Mouse (Mus musculus): ENCODE results near the gene Nphp4.

Gene Nphp4

DNA sequence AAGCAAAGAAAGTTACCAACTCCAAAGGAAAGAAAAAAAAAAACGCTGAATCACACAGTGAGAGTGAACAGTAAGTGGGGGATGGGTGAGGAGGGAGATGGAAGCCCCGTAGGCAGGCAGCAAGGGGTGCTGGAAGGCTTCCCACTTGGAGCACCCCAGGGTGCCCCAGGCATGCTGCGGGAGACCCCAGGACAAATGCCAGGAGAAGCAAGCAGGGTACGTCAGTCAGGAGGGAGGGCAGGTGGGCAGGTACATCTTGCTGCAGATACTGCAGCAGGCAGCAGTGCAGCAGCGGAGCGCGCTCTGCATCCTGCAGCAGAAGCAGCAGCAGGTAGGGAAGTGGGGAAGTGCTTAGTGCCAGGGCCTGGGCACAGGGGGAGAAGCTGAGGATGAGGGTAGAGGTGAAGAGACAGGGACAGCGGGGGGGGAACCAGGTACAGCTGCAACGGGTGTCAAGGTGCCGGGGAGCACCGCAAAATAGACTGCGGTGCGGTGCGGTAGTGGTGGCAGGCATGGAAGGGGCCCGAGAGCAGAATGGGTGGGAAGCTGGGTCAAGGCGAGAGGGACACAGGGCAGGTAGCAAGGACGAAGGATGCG is at the start of gene Nphp4:
TSS of gene Nphp4 (plus strand) at position 280 of the 597 bp plus-strand sequence.
- in situ Hi-C loops (cut with MboI, MseI): loop anchor here (5.0 kb wide), 1 partner anchor 149 kb away; the partner anchor contains the start of gene Rpl22

- in situ Hi-C loops (cut with MboI, MseI): no loop called here
Measured at GRCm38 (mm10) chr4:152428259-152428658, 48.2 kb upstream of the Nphp4 start.

DNA sequence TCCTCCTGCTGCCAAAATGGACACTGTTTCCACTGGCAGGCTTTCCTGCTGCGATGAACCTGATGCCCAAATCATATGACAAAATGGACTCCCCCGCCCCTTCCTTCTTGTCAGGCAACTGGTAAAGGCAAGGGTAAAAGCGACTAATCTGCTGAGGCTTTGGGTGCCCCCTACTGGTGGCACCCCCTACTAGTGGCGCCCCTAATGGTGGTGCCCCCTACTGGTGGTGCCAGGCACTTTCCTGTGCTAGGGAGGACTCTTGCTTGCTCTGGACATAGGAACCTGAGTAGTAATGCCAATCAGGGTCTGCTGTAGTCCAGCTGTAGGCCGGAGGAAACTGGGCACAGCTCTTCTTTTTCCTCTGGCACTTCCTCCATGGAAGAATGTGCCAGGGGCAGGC is 44.2 kb upstream of the Nphp4 start:
- in situ Hi-C loops (cut with MboI, MseI): no loop called here

DNA sequence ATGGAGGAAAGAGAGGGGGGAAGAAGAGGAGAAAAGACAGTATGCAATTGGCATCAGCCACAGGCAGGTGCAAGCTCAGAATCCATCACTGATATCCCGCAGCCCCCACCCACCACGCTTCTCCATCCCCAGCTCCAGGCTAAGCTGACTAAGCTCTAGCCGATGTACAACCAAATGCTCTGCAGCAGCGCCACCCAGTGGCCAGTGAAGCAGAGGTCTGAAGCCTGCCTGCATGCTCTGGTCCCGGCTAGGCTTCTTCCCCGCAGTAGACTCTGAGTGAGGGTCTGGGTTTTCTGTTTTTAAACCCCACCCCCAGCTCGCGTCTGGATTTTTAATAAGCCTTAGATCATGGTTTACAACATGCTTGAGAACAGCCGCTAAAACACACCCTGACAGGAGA is 41.7 kb upstream of the Nphp4 start:
- in situ Hi-C loops (cut with MboI, MseI): loop anchor here (5.0 kb wide), 1 partner anchor 273 kb away; no protein-coding TSS in a partner anchor

- in situ Hi-C loops (cut with MboI, MseI): loop anchor here (5.0 kb wide), 1 partner anchor 273 kb away; no protein-coding TSS in a partner anchor
Measured at GRCm38 (mm10) chr4:152435255-152435654, 41.3 kb upstream of the Nphp4 start.

- in situ Hi-C loops (cut with MboI, MseI): no loop called here
Measured at GRCm38 (mm10) chr4:152440882-152441281, 35.6 kb upstream of the Nphp4 start.

DNA sequence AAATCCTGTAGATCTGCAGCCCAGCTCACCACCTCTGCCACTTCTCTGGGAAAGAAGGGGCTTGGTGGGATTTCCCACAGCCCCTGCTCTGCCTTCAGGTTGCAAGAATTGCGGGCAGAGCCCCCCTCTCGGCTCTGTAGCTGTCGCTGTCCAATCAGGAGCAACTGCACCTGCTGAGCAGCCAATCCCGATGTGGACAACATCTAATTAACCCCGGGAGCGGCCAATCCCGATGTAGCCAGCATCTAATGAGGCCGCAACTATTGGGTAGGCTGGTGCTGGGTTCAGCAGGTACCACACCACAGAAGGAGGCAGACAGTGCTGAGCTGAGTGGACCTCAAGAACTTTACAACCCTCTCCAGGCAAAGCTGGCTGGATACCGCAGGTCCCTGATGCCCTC is 35.0 kb upstream of the Nphp4 start:
- in situ Hi-C loops (cut with MboI, MseI): no loop called here

DNA sequence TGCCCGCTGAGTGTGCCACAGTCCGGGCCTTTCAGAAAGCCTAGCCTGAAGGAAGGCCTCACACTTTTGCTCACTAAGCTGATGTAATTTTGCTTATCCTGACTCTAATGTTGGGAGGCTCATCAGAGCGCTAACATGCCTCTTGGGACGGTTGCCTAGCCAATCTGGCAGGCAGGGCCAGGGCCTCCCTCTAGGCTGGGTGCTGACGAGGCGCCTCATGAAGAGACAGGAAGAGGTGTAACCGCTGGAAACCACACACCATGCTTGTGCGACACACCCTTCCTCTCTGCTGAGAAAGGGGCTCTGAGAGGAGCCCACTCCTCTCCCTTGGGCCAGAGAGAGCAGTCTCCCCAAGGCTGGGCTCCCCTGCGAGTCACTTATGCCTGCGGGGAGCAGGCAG is 30.3 kb upstream of the Nphp4 start:
- in situ Hi-C loops (cut with MboI, MseI): no loop called here

DNA sequence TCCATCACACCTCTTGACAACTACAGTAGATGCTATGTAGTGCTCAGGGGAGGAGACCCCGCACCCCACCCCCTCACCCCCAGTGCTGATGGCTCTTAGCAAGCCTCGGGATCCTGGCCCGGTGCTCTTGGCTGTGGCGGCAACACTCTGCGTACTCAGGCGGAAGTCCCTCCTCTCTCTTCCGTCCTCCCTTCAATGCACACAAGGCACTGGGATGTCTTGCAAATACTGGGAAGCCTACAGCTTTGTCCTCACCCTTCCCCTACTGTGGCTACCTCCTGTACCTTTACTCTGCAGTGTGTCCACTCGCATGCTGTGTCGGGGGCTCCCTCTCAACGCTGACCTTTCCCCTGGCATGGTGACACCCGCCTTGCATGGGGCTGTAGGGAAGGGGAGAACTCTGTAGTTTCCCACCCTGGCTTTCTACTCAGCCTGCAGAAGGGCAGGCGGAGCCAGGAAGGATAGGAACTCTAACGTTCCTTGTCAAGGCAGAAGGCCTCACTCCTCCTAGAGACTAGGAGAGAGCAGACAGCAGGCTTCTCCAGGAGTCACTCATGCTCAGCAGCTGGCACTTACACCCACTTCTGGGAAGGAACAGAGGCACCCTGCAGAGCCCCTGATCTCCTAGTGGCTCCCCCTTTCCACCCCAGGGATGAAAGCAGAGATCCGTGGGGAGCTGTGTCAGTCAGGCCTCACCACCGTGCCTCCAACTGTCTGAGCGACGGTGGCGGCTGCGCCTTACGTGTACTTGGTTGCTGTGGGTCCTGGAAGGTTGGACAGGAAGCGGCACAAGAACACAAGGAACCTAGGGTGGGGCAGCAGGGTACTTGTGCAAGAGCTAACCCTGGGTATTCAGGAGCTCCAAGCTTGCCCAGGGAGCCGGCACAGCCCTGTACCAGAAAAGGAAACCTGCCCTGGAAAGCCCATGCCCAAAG is 28.5 kb upstream of the Nphp4 start:
- in situ Hi-C loops (cut with MboI, MseI): no loop called here

DNA sequence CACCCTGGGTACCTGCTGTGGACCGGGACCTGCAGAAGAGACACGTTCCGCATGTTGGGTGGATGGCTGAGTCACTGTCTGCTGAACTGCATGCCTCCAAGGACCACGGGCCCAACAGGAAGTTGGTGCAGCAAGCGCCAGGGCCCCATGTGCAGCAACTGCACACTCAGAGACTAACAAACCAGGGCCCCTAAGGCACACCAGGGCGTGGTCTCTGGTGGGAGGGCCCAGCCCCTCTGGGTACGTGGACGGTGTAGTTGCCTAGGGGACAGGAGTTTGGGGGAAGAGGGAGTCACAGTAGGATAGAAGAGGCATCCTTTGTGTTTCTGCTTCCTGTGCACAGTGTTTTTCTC is 27.9 kb upstream of the Nphp4 start:
- in situ Hi-C loops (cut with MboI, MseI): no loop called here

DNA sequence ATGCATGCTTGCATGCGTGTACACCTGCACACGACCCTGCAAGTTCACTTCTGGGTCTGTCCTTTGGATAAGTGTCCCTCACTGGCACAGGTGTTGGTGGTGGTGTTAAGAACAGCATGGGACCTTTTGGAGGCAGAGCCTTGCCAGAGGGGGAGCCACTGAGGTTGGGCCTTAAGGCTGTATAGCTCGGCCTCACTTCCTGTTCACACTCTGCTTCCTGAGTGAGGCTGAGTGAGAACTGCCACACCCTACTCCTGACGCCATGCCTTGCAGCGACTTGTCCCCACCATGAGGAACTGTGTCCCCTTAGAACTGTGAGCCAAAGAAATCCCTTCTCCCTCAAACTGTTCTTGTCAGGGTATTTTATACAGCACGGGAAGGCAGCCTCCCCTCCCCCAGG is 25.1 kb upstream of the Nphp4 start:
- in situ Hi-C loops (cut with MboI, MseI): no loop called here

- in situ Hi-C loops (cut with MboI, MseI): no loop called here
Measured at GRCm38 (mm10) chr4:152453079-152453478, 23.4 kb upstream of the Nphp4 start.

- in situ Hi-C loops (cut with MboI, MseI): no loop called here
Measured at GRCm38 (mm10) chr4:152454153-152454552, 22.4 kb upstream of the Nphp4 start.

DNA sequence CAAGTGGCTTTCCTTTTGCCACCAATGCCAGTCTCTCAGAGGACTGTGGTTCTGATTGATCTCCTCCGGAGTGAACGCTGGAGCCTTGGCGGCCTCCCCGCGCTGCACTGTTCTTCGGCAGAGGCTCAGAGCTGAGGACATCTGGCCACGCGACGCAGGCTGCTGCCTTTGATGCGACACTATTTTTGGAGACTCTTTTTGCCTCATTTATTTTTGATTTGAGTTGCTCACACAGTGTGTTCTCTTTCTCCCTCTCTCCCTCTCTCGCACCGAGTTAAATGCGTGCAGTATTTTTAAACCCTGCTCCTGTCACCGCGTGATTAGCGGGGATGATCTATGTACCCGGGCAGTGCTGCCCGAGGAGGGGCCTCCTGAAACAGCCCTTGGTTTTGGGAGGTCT is 19.9 kb upstream of the Nphp4 start:
- in situ Hi-C loops (cut with MboI, MseI): no loop called here

GRCm38 (mm10) chr4:152457673-152458072 is 18.8 kb upstream of the Nphp4 start:
- in situ Hi-C loops (cut with MboI, MseI): no loop called here

DNA sequence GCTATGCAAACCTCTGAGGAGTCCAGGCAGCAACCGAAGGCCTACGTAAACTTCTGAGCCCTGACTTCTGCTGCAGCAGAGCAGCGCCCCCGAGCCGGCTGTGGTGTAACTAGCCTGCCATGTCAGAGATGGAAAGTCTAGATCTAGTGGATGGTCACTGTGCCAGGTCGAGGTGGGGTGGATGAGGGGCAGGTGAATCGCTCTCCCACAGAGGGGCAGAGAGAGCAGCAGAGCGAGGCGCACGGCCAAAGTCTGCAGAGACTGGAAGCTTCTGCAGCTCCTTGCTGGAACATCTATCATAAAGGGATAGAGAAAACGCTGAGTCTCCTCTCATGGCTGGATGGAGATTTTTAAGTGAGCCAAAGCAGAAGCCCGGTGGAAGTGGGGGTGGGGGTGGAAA is 14.0 kb upstream of the Nphp4 start:
- in situ Hi-C loops (cut with MboI, MseI): no loop called here

DNA sequence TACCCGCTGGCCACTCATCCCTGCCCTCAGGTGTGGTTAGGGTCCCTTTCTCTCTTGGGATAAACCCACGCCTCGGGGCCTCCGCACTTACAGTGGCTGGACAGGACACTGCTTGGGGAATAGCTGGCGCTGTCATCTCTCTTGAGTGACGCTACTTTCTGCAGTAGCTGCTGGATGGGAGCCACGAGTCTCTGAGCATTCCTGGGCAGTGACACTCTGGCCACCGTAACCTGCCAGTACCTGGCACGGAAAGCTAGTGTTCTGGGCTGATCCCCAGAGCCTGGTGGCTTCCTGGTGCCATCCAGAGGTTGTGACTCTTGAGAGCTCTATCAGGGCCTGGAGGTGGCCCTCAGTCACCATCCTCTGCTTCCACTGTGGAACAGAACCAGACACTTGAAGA is 13.4 kb upstream of the Nphp4 start:
- in situ Hi-C loops (cut with MboI, MseI): no loop called here

DNA sequence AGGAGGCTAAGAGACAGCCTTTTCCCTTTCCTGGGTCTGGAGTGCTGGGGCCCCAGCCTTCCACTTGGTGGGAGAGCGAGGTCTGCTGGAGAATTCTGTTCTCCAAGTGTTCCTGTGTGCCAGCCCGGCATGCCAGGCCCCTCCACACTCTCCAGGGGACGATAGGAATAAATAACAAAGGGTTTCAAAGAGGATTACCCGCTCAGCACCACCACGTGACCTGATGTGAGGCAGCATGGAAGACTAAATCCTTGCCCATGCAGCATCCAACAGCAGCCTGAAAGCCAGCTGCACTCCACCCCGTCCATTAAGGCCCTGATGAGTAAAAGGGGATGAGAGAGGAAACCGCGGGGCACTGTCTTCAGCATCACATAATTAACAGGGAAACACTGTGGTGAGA is 11.4 kb upstream of the Nphp4 start:
- in situ Hi-C loops (cut with MboI, MseI): no loop called here

DNA sequence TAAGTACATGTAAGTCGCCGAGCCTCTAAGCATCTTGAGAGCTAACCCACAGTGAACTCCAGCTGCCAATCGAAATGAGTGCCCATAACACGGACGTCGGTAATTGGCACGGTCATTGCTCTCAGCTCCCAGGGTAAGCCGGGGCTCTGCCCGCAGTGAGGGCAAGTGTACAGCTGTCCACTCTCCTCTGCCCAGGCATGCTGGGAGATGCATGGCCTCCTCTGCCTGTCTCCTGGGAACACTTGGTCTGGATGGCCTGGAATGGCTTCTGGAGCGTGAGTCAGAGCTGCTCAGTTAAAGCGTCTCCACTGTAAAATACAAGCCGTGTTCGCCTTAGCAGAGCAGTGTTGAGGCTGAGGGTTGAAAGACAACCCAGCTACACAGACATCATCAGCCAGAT is 9.9 kb upstream of the Nphp4 start:
- in situ Hi-C loops (cut with MboI, MseI): no loop called here

- in situ Hi-C loops (cut with MboI, MseI): no loop called here
Measured at GRCm38 (mm10) chr4:152467951-152468350, 8.6 kb upstream of the Nphp4 start.

DNA sequence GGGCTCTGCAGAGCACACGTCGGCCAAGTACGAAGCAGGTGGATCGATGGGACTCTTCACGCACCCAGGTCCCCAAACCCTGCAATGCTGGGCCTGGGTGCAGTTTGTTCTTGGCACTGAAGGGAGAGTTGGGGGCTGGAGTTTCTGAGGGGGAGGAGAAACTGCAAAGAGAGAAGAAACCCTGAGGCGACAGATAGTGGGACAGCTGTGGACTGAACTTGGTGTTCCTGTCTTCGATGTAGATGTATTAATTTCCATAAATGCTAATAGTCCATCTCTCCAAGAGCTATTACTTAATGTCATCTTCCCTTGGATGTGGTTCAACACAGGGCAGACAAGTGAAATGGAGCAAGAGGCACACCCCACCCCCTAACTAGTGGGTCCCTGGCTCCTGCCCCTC is 565 bp upstream of the Nphp4 start:
- in situ Hi-C loops (cut with MboI, MseI): loop anchor here (5.0 kb wide), 1 partner anchor 149 kb away; the partner anchor contains the start of gene Rpl22

GRCm38 (mm10) chr4:152477106-152477465 is 580 bp downstream of the Nphp4 start:
- in situ Hi-C loops (cut with MboI, MseI): loop anchor here (5.0 kb wide), 1 partner anchor 150 kb away; the partner anchor contains the start of gene Rpl22
